Comparison of ENCODE assay signal across 9 mouse cellular contexts in the genomic region with DNA sequence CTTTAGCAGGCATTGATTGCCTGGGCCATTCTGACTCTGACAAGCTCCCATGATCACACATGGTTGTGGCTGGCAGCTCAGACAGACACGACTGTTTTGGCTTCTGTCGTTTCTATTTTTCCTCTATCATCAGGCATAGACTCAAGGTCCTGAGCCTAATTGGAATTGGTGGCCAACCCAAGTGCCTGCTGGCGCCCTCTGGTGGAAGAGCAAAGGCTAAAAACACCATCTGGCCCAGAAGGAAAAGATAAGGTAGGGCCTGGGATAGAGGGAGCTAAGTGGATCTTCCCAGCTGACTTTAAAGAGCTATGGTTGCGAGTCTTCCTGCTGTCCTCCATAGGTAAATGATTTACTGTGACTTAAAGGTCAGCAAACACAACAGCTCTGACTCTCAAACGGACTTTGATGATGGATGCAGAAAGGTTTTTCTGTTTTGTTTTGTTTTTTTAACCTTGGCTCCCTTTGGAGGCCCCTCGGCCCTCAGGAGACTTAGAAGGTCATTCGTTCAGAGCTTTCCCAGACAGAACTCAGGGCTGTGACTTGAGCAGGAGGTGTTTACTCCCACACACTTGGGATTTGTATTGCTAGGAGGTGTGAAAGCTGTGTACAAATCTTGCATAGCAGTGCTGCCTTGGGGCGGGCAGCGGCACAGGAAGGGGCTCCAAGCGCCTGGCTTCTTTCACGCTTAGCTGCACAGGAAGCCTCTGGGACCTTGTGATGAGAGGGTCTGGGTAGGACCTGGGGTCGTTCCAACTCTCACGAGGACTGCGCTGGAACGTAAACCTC. TPM values are rescaled to one million over a fixed set of nuclear protein-coding genes. Genes with fewer than 3 reads are reported as not detected.
DNase-seq lines count a peak whose midpoint lies in the region; ATAC-seq and TF ChIP-seq lines count a peak whose summit lies in the region.
"Had no signal": no experiment of that assay in that cellular context is flagged by ENCODE, and none has a peak within 500 bp of the region (broad histone marks: within the 10 kb centered on the region; RNA-seq: fewer than 3 reads in every experiment).

No protein-coding gene starts in this region.

- in situ Hi-C loops in ES-E14 (cut with MboI; ENCODE audit: low sequenced_read_pairs in 2 of 2, unreplicated experiment in 2 of 2) = no loop called here

- H3K4me2 ChIP-seq in limb, embryonic 11.5 days (ENCODE audit: low read depth, severe bottlenecking) = no peak overlapping the region
- H3K4me2 ChIP-seq: neural tube, embryonic 12.5 days had no signal

- H3K27me3 ChIP-seq in limb, embryonic 11.5 days (ENCODE audit: control insufficient read depth, insufficient read depth, low read length) = no peaks in the 10 kb centered on the region
- H3K27me3 ChIP-seq: neural tube, embryonic 12.5 days had no signal

- H3K9ac ChIP-seq in ES-E14 (ENCODE audit: insufficient read depth, low read depth, low read length, poor library complexity, severe bottlenecking) = no peak overlapping the region
- H3K9ac ChIP-seq in limb, embryonic 11.5 days (ENCODE audit: low read length) = no peak overlapping the region
- H3K9ac ChIP-seq: neural tube, embryonic 12.5 days had no signal

- no peaks in the 10 kb centered on the region for H3K4me1 ChIP-seq in ES-E14 (ENCODE audit: control insufficient read depth in 2 of 2, insufficient read depth in 2 of 2, low read length in 2 of 2, poor library complexity in 1 of 2)
- H3K4me1 ChIP-seq in limb, embryonic 11.5 days (ENCODE audit: control insufficient read depth, insufficient read depth, low read length) = no peaks in the 10 kb centered on the region
- H3K4me1 ChIP-seq: neural tube, embryonic 12.5 days had no signal

- H3K27ac ChIP-seq in ES-E14 (ENCODE audit: insufficient read depth, low read depth, low read length, poor library complexity, severe bottlenecking) = no peak overlapping the region
- no peak overlapping the region for H3K27ac ChIP-seq in limb, embryonic 11.5 days (replicated peaks; ENCODE audit: low read depth, low read length)
- H3K27ac ChIP-seq: neural tube, embryonic 12.5 days had no signal

- H3K9me3 ChIP-seq in ES-E14 (ENCODE audit: control insufficient read depth, insufficient read depth, low read depth, low read length) = no peaks in the 10 kb centered on the region
- no peaks in the 10 kb centered on the region for H3K9me3 ChIP-seq in limb, embryonic 11.5 days (ENCODE audit: control insufficient read depth, low read length)
- H3K9me3 ChIP-seq: neural tube, embryonic 12.5 days had no signal

- WGBS in limb, embryonic 11.5 days = 43% methylated on average over 15 of the region's 15 CpGs

- no peaks in the 10 kb centered on the region for H3K36me3 ChIP-seq in ES-E14 (ENCODE audit: control insufficient read depth, insufficient read depth, low read length, poor library complexity, severe bottlenecking)
- no peaks in the 10 kb centered on the region for H3K36me3 ChIP-seq in limb, embryonic 11.5 days (ENCODE audit: control insufficient read depth, insufficient read depth, low read length)
- H3K36me3 ChIP-seq: neural tube, embryonic 12.5 days had no signal

- DNase-seq in 3T3-L1 (ENCODE audit: low read depth, low spot score) = peak; percentile 43
- no peak for DNase-seq in ES-E14 (ENCODE audit: low read depth, low spot score)
- peak; percentile 27 to 55 for DNase-seq in cerebellum, adult 18-20 months
- peak; percentile 41 for DNase-seq in gastrocnemius, postnatal 25 days
- DNase-seq in kidney, adult 18-20 months = peak; percentile 77
- peak; percentile 40 for DNase-seq in limb, embryonic 11.5 days (ENCODE audit: low spot score)
- DNase-seq in natural killer cell, adult 2 months (ENCODE audit: low spot score in 2 of 2) = peak; percentile 13 to 44
- DNase-seq in thymus, postnatal 4 days = peak; percentile 83

- ATAC-seq in limb, embryonic 11.5 days (ENCODE audit: insufficient number of reproducible peaks, low FRiP score, low TSS enrichment, low read depth) = no peak

- H3K4me3 ChIP-seq in ES-E14 (ENCODE audit: insufficient read depth in 1 of 2, low read depth in 1 of 2, low read length in 2 of 2, poor library complexity in 1 of 2, severe bottlenecking in 1 of 2) = no peak overlapping the region
- no peak overlapping the region for H3K4me3 ChIP-seq in limb, embryonic 11.5 days (ENCODE audit: low read depth, low read length)
- H3K4me3 ChIP-seq: neural tube, embryonic 12.5 days had no signal

TF ChIP-seq in ES-E14, 5 proteins besides CTCF, POLR2A, EP300 and RAD21:
- no peak for TF ChIP-seq HCFC1 (IDR thresholded peaks at IDR 0.05; ENCODE audit: borderline replicate concordance, insufficient read depth, low read length)
- peak; percentile 40; the same call in 1 of the 2 replicates for TF ChIP-seq ZC3H11A (IDR thresholded peaks at IDR 0.05; ENCODE audit: borderline replicate concordance, low read depth, low read length)
TF ChIP-seq in ES-E14: peak in this region for 1.

RNA-seq across cellular contexts. Expression of gene Tram2, which starts 22.4 kb away (rescaled TPM):
- total RNA-seq in ES-E14 (2012; rRNA removed) = 5.1 TPM in 2 replicates
- total RNA-seq in gastrocnemius, postnatal 25 days (2021) = 1 to 10 TPM; 4.4 to 5.7 TPM
- polyA plus RNA-seq in limb, embryonic 11.5 days (2014; fragmentation: Nextera tagmentation; extraction: Ambion mirVana) = 8.5 and 8.6 TPM in 2 replicates
